Mouse (Mus musculus) lung, adult 2 months (tissue): ENCODE data around the gene Zbtb17.

ENCODE experiments used
- CTCF ChIP-seq: fragments of 200-500 bp; IDR thresholded peaks from 2 replicates; pipeline ENCODE4 v1.5.1; 2011; ENCODE audit warnings: mild to moderate bottlenecking, low read length, control low read depth; ENCODE audit not compliant: insufficient read depth
- POLR2A ChIP-seq: fragments of 200-500 bp; IDR thresholded peaks from 2 replicates; pipeline ENCODE4 v1.6.1; 2011; ENCODE audit warnings: low read depth, mild to moderate bottlenecking, control low read depth, low read length, borderline replicate concordance; ENCODE audit errors: extremely low read depth

DNA sequence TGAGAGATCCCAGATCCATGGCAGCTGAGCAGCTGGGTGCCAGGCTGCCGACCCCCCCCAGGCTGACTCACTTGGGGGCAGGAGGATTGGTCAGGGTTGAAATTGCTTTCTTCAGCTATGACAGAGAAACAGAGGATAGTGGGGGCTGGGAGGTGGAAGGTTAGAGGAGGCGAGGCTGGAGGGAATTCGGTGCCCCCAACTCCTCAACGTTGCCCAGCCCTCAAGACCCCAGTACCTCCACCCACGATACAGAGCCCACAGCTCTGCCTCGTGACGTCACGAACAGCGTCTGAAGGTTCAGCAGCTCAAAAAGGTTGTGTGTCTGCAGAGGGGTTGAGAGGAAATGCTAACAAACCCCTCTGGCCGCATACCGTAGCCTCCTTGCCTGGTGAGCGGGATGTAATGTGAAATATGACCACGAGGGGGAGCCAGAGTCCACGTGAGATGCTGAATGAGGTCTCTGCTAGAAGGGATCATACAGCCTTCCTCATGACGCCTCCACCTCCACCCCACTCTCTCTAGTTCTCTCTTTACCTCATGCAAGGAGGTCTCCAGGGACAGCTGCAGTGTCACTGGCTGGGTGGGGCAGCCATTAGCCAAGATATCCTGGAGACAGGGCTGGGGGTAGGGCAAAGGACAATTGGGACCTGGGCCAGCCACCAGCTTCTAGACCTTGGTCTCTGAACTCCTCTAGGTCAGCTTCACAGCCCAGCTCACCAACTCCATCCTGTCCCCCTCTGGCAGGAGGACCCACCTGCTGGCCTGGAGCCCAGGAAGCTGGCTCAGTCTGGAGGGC, 39.7 kb upstream of the Zbtb17 start:
- TF ChIP-seq CTCF (peak; percentile 100), POLR2A (no peak)
